In the genomic region with DNA sequence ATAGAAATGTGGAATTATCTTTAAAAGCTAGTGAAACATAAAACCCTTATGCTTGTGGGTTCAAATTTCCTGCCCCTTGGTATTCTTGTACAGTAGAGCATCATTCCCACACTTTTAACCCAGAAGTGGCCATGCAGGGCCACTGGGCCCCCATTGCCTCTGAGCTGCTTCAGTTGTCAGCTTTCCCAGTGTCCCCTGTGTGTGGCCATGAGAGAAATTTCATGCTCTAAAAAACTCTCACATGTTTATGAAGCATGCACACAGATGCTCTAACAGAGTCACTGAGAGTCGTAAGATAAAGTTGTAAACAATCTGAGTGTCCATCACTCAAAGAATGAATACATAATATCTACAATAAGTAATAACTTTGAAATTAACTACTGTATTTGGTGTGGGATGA, we compare ENCODE assay signal across 22 mouse cellular contexts.
"Had no signal": no experiment of that assay in that cellular context is flagged by ENCODE, and none has a peak within 500 bp of the region (broad histone marks: within the 10 kb centered on the region; RNA-seq: fewer than 3 reads in every experiment).

No protein-coding gene starts in this region.

- H3K9me3 ChIP-seq: liver, embryonic 15.5 days; lung, embryonic 15.5 days; megakaryocyte, embryonic 14.5 days; midbrain, embryonic 12.5 days; neural tube, embryonic 13.5 days; neural tube, embryonic 15.5 days had no signal

- H3K9ac ChIP-seq: liver, embryonic 15.5 days; liver, postnatal 0 days; lung, embryonic 15.5 days; midbrain, embryonic 12.5 days; neural tube, embryonic 13.5 days; neural tube, embryonic 15.5 days had no signal

- ATAC-seq: liver, postnatal 0 days; lung, postnatal 0 days; midbrain, embryonic 16.5 days had no signal

- H3K4me3 ChIP-seq: liver, embryonic 15.5 days; lung, embryonic 15.5 days; megakaryocyte, embryonic 14.5 days; midbrain, embryonic 12.5 days; myocyte; neural tube, embryonic 13.5 days; neural tube, embryonic 15.5 days had no signal

- H3K27ac ChIP-seq: liver, embryonic 15.5 days; lung, embryonic 15.5 days; macrophage; midbrain, embryonic 12.5 days; neural tube, embryonic 13.5 days; neural tube, embryonic 15.5 days had no signal

- H3K36me3 ChIP-seq: liver, embryonic 15.5 days; lung, embryonic 15.5 days; neural tube, embryonic 15.5 days had no signal

- H3K27me3 ChIP-seq: lung, embryonic 15.5 days; megakaryocyte, embryonic 14.5 days; midbrain, embryonic 12.5 days; neural tube, embryonic 13.5 days; neural tube, embryonic 15.5 days had no signal

- H3K4me2 ChIP-seq: liver, embryonic 15.5 days; lung, embryonic 15.5 days; midbrain, embryonic 12.5 days; neural tube, embryonic 13.5 days; neural tube, embryonic 15.5 days had no signal

- DNase-seq: liver, postnatal 0 days; lung, adult 2 months; lung, postnatal 14 days; lung, postnatal 36 days; midbrain, embryonic 14.5 days; right cerebral cortex, adult 18-20 months; right cerebral cortex, postnatal 25 days; right cerebral cortex, postnatal 4 days; spleen, adult 18-20 months; thymus, adult 18-20 months; thymus, postnatal 14 days; thymus, postnatal 4 days had no signal
